Mouse (Mus musculus) ovary, adult 18-20 months (tissue): ENCODE measurements around the gene Itgb1bp1.
A peak's percentile ranks its signal among the peaks of the same experiment; 100 is the strongest.

ENCODE experiments used
- DNase-seq: peaks from one replicate; pipeline ENCODE4 v3.0.0; 2022; ENCODE audit warnings: low spot score, mixed read lengths

Itgb1bp1 gene

GRCm38 (mm10) chr12:21244375-21244960 is 41.6 kb downstream of the Itgb1bp1 start:
- DNase-seq, result no peak

GRCm38 (mm10) chr12:21241965-21242364 is 44.1 kb downstream of the Itgb1bp1 start:
- DNase-seq, result no peak

DNA sequence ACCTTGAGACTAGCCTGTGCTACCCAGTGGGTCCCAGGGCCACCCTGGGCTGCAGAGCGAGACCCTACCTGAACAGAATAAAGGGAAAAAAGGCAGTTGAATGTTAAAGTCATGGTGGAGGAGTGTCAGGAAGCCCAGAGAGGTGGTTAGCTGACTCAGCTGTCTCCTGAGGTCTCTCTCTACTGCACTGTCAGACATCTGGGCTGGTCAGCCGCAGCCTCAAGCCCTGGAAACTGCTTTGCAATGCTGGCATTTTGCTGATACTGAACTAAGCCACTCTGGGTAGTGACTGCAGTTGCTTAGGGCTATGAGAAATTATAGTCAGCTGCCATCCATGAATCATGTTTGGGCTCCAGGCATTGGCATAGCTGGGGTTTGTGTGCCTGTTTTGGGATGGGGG is 51.5 kb downstream of the Itgb1bp1 start:
- no peak for DNase-seq

GRCm38 (mm10) chr12:21233727-21234126 is 52.4 kb downstream of the Itgb1bp1 start:
- DNase-seq, result no peak

DNA sequence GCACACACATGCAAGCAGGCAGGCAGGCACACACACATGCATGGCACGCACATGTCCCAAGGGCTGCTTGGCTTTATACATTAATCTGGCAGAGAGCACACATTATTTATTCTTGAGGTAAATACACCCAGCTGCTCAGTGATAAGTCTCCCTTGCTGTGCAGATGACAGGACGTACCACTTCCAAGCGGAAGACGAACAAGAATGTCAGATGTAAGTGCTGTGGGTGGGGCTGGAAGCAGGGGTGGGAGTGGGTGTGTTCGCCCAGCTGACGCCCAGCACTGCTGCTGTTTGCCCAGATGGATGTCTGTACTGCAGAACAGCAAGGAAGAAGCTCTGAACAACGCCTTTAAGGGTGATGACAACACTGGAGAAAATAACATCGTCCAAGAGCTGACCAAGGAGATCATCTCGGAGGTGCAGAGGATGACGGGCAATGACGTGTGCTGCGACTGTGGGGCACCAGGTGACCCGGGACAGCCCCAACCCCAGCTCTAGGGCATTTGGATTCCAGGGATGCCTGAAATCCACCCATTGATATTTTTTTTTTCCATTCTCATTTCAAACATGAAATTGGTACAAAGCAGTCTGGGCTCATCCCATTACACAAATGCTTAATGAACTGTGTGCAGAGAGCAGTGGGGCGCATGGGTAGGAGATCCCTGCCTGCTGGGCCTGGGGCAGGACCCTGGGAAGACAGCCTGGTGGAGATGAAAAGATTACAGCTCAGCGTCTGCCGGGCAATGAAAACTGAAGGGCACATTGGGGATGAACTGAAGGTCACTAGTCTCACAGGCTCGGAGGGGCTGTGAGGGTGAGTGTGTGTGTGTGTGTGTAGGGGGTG is 56.8 kb downstream of the Itgb1bp1 start:
- no peak for DNase-seq

- no peak for DNase-seq
Measured at GRCm38 (mm10) chr12:21228650-21229049, 57.4 kb downstream of the Itgb1bp1 start.

DNA sequence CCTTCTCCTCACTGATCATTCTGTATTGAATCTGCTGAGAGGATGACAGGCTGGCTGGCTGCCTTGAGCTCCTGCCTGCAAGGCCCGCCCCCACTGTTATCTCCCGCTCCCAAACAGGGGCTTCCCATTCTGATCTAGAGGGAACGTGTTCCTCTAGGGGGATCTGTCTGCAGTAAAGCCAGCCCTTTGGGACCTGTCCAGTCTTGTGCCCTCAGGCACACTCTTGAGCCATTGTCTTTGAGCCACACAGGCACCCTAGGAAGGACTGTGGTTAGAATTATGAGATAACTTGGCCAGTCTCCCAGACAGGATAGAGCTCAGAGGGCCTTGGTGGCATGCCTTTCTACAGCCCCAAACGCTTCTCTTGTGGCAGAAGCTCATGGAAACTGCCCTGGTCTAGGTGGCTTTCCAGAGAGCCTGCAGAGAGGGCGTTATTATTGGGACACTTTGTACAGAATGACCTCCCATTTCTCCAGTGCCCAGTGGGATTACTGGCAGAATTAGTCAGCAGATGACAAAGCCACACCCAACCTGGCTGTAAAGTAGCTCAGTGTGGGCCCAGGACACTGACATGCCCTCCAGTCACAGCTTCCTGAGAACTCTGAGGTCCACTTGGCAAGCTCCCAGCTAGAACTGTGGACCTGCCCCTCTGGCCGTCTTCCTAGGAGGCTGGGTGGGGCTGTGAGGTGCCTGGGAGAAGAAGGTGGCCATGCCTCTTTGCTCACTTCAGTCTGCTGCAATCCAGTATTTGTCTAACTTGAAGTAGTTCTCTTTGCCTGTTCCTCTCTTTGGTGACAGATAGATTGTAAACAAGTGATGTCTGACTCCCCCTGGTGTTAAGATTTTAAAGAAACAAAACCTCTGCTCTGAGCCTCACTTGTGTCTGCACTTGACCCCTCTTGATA is 58.8 kb downstream of the Itgb1bp1 start:
- DNase-seq, result peak; percentile 28

DNA sequence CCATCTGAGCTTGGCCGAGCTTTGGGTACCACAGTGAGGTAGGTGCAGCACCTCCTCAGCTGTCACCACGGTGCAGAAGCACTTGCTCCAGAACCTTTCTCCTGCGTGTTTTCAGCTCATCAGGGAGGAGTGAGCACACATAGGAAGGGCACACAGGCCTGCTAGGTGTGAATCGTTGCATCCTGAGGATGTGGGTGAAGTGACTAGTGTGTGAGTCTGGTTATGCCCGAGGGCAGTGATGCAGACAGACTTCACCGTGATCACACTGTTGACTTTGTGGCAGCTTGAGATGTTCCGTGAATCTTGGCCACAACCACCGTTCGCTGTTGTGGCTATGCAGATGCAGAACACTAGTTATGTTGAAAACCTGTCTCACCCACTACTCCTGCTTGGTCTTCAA is 59.8 kb downstream of the Itgb1bp1 start:
- DNase-seq, result no peak

- no peak for DNase-seq
Measured at GRCm38 (mm10) chr12:21225358-21225757, 60.7 kb downstream of the Itgb1bp1 start.

GRCm38 (mm10) chr12:21223923-21224322 is 62.2 kb downstream of the Itgb1bp1 start:
- no peak for DNase-seq

- no peak for DNase-seq
Measured at GRCm38 (mm10) chr12:21220596-21220995, 65.5 kb downstream of the Itgb1bp1 start.

DNA sequence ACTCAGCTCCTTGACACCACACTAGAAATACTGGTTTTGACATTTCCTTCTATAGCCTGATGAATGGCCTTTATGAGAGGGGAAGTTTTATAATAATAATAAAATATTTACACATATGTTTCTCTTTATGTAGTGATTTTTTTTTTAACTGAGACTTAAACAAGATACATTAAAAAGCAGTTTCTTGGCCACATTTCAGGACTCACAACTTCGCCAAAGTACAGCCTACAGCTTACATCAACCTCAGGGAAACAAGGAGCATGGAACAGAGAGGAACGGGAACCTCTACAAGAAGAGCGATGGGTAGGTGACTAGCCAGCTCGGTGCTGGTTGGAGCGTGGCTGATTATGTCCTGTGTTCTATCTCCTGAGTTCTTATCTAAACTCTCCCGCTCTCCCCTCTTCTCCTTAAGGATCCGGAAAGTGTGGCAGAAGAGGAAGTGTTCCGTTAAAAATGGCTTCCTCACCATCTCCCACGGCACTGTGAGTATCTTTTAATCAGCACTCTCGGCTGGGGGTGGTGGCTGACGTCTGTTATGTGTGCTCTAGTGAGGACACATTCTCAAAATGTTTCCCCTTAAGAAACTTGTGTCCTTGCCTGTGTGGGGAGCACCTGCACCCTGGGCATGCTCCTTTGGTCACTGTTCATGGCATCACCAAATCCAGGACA is 68.2 kb downstream of the Itgb1bp1 start:
- no peak for DNase-seq

DNA sequence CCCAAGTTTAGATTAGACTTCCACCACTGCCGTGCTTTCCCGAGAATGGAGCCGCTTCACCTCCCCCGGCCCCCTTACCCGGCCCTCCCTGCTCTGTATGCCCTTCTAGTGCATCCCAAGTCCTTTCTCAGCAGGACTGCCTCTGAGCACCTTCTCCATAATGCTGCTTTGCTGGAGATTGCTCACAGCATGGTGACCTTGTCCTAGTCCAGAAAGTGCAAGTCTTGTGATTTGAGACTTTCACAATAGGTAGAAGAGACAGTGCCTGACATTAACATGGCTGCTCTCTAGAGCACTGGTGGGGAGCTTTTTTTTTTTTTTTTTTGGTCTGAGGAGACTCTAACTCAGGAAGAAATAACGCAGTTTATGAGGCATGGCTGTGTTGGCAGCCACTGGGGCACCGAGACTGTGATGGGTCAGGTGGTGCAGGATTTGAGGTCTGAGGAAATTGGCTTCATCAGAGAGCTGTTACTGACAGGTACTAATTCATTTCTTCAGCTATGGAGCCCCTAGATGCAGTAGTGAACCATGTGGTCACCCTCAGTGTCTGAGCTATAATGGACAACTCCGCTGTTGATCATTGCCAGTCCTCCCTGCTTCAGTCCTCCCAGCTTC is 71.4 kb downstream of the Itgb1bp1 start:
- DNase-seq, result no peak

DNA sequence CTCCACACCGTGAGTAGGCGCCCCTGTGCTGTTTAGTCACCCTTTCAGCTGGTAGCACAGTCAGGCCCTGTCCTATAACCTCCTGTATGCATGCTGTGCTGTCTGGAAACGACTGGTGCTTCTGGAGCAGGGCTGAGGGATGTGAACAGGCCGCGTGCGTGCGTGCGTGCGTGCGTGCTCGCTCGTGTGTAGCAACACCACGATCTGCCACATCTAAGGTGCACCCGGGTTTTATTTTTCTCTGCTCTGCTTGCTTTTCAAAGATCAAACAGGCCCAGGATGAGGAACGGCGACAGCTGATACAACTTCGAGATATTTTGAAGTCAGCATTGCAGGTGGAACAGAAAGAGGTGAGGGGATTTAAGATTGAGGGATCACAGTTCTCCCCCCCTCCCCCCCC is 73.2 kb downstream of the Itgb1bp1 start:
- no peak for DNase-seq

DNA sequence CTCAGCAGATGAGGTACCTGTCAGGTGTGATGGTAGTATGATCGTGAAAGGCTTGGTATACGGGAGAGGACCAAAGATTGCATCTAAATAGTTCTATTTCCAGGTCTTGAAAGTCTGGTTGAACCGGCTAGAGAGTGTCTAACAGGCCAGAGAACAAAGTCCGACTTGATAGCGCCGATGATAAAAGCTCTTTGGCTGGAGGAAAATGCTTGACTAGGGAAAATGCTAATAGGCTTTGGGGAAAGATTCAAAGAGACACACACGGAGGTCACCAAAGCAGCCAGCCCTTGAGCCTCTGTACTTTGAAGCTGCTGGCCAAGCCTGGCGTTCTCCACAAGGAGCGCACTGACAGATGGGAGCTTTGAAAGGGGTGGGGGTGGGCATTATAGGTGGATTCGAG is 76.8 kb downstream of the Itgb1bp1 start:
- DNase-seq, result no peak

- DNase-seq, result no peak
Measured at GRCm38 (mm10) chr12:21208172-21208795, 77.8 kb downstream of the Itgb1bp1 start.

- no peak for DNase-seq
Measured at GRCm38 (mm10) chr12:21207422-21207821, 78.7 kb downstream of the Itgb1bp1 start.

DNA sequence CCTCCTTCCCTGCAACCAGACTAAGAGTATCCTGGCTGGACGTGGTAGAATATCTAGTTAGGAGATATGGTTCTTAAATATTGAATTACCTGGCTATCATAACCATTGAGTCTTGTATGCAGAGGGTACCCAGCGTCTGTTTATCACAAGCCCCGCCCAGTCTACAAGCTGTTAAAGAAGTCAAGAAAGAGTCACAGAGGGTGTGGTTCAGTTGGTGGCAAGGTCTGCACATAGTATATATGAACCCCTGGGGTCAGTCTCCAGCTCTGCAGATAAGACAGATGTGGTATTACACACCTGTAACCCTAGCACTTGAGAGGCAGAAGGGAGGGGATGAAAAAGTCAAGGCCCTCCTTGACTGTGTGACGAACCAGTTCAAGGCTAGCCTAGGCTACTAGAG is 80.3 kb downstream of the Itgb1bp1 start:
- no peak for DNase-seq

- no peak for DNase-seq
Measured at GRCm38 (mm10) chr12:21204701-21205312, 81.3 kb downstream of the Itgb1bp1 start.

DNA sequence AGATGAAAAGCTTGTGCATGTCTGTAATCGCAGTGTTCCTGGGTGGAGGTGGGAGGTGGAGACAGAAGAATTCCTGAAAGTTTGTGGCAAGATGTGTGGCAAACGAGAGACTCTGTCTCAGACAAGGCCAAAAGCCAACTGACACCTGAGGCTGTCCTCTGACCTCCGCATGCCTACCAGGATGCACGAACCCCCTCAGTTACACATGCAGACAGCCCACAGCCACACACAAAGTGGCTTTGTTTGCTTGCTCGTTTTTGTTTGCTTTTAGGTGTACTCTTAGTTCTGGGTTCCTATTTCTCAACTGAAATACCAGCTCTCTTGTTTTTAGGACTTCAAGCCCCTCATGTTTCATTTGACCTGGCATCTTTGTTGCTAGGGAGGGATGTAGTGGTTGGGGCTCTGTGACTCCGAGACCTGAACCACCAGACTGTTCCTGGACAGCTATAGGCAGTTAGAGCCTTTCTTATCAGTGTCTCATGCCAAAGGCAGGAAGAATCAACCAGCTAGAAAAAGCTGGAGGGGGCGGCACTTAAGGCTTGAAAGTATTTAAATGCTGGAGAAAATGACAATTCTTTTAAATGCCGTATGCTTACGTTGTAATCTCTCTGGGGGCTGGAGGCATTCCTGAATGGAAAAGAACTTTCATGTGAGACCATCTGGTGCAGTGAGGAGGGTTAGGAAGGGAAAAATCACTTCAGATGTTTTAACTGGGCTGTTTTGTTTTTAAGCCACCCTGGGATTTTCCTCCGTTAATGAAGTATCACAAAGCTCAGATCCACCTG is 84.4 kb downstream of the Itgb1bp1 start:
- DNase-seq, result no peak
